Mouse (Mus musculus) urinary bladder, postnatal 36 days (tissue): ENCODE results near the gene Zc2hc1c.

Experiments used
- DNase-seq, 2 experiments: peaks; one replicate each; pipeline ENCODE4 v3.0.0; 2022; ENCODE audit warnings: low spot score in 2 of 2, mixed read lengths in 1 of 2

Zc2hc1c gene

GRCm38 (mm10) chr12:85284331-85284730, 4.1 kb upstream of the Zc2hc1c start:
- DNase-seq: no peak

GRCm38 (mm10) chr12:85284996-85285395, 3.4 kb upstream of the Zc2hc1c start:
- no peak for DNase-seq

- DNase-seq: no peak
Observed at GRCm38 (mm10) chr12:85286941-85287340, 1.4 kb upstream of the Zc2hc1c start.

GRCm38 (mm10) chr12:85287809-85288485, 444 bp upstream of the Zc2hc1c start, which contains the start of gene Acyp1:
Gene Acyp1, minus strand, starts transcription at chr12:85288438.
- DNase-seq: peak; percentile 59 to 60

- peak in 1 of 2 experiments; percentile 56 for DNase-seq
Observed at GRCm38 (mm10) chr12:85289157-85290000, 988 bp downstream of the Zc2hc1c start.

GRCm38 (mm10) chr12:85290633-85291032, 2.2 kb downstream of the Zc2hc1c start:
- no peak for DNase-seq

GRCm38 (mm10) chr12:85291541-85291940, 3.1 kb downstream of the Zc2hc1c start:
- DNase-seq: no peak

GRCm38 (mm10) chr12:85292288-85292687, 3.9 kb downstream of the Zc2hc1c start:
- DNase-seq: no peak

GRCm38 (mm10) chr12:85292906-85293305, 4.5 kb downstream of the Zc2hc1c start:
- DNase-seq: no peak

- DNase-seq: no peak
Observed at GRCm38 (mm10) chr12:85295506-85295905, 7.1 kb downstream of the Zc2hc1c start.

GRCm38 (mm10) chr12:85296915-85297314, 8.5 kb downstream of the Zc2hc1c start:
- DNase-seq: no peak

- DNase-seq: no peak
Observed at GRCm38 (mm10) chr12:85297345-85297997, 9.1 kb downstream of the Zc2hc1c start.

- no peak for DNase-seq
Observed at GRCm38 (mm10) chr12:85298127-85298834, 9.9 kb downstream of the Zc2hc1c start.

GRCm38 (mm10) chr12:85298835-85299180, 10.4 kb downstream of the Zc2hc1c start:
- no peak for DNase-seq

- DNase-seq: no peak
Observed at GRCm38 (mm10) chr12:85303256-85303655, 14.9 kb downstream of the Zc2hc1c start.

- no peak for DNase-seq
Observed at GRCm38 (mm10) chr12:85304725-85305124, 16.3 kb downstream of the Zc2hc1c start.

- peak; percentile 81 to 83 for DNase-seq
Observed at GRCm38 (mm10) chr12:85305247-85305892, 17.0 kb downstream of the Zc2hc1c start.

- DNase-seq: no peak
Observed at GRCm38 (mm10) chr12:85308651-85309050, 20.3 kb downstream of the Zc2hc1c start.

GRCm38 (mm10) chr12:85330153-85330552, 41.8 kb downstream of the Zc2hc1c start:
- DNase-seq: no peak

- DNase-seq: no peak
Observed at GRCm38 (mm10) chr12:85337567-85338311, 49.3 kb downstream of the Zc2hc1c start.

GRCm38 (mm10) chr12:85338815-85339214, 50.4 kb downstream of the Zc2hc1c start:
- DNase-seq: no peak
